Mouse (Mus musculus) thymus, adult 2 months (tissue): ENCODE results near the gene Sigirr.

Source experiments
- CTCF ChIP-seq: fragments of 200-500 bp; IDR thresholded peaks from 2 replicates; pipeline ENCODE4 v1.5.1; 2012; ENCODE audit warnings: mild to moderate bottlenecking, control low read depth, low read length, moderate library complexity, borderline replicate concordance; ENCODE audit not compliant: control insufficient read depth, poor library complexity, insufficient read depth; ENCODE audit errors: extremely low read depth
- POLR2A ChIP-seq: fragments of 200-500 bp; IDR thresholded peaks from 2 replicates; pipeline ENCODE4 v1.6.1; 2012; ENCODE audit warnings: mild to moderate bottlenecking, low read length, control low read depth, moderate library complexity; ENCODE audit not compliant: control insufficient read depth, poor library complexity, insufficient read depth; ENCODE audit errors: extremely low read depth

DNA sequence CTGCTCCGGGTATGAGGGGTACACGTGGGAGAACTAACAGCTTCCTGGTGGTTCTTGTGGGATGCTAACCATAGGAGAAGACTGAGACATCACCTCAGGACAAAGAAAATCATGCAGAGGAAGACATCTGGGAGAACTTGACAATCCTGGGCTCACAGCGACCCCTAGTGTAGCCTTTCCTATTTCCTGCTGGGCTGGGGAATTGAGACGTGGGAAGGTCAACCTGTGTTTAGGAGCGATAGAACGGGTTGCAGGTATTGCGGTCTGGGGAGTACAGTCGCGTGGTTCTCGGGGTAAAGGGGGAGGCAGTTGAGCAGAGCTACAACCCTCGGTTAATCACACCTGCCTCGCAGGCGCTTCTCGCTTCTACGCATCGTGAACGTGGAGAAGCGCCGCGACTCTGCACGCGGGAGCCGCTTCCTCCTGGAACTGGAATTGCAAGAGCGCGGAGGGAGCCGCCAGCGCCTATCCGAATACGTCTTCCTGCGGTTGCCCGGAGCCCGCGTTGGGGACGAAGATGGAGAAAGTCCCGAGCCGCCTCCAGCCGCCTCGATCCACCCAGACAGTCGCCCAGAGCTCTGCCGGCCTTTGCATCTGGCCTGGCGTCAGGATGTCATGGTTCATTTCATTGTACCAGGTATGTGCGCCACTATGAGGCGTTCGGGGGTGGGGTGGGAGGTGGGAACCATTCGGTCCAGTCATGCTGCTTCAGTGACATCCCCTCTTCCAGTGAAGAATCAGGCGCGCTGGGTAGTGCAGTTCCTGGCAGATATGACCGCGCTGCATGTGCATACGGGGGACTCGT, 30.1 kb downstream of the Sigirr start:
- peak; percentile 61; the same call in 1 of the 2 replicates for TF ChIP-seq CTCF
- no peak for TF ChIP-seq POLR2A
